Mouse (Mus musculus) naive thymus-derived CD4-positive, alpha-beta T cell, adult 2 months (primary cell): ENCODE results near the gene Plekha5.

Experiments used
- DNase-seq: peaks from one replicate; pipeline ENCODE4 v3.0.0-alpha.2; 2011; ENCODE audit warnings: low read depth

Plekha5 gene

DNA sequence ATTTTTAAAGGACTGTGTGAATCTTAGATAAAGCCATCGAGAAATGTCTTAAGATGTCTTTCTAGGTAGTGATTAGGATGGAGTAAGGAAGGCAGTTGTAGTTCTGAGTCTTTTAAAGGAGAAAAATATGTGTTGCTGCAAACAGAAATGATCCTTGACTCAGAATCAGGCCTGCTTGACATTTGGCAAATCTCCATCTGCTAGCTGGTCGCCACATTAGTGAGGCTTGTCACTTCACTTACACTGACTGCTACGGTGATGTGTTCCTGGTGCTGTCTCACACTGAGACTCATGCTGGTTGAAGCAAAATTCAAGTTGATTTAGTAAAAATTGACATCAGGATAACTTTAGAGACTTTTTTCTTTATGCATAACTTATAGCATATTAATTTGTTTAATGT is 32.0 kb downstream of the Plekha5 start:
- DNase-seq, result no peak

DNA sequence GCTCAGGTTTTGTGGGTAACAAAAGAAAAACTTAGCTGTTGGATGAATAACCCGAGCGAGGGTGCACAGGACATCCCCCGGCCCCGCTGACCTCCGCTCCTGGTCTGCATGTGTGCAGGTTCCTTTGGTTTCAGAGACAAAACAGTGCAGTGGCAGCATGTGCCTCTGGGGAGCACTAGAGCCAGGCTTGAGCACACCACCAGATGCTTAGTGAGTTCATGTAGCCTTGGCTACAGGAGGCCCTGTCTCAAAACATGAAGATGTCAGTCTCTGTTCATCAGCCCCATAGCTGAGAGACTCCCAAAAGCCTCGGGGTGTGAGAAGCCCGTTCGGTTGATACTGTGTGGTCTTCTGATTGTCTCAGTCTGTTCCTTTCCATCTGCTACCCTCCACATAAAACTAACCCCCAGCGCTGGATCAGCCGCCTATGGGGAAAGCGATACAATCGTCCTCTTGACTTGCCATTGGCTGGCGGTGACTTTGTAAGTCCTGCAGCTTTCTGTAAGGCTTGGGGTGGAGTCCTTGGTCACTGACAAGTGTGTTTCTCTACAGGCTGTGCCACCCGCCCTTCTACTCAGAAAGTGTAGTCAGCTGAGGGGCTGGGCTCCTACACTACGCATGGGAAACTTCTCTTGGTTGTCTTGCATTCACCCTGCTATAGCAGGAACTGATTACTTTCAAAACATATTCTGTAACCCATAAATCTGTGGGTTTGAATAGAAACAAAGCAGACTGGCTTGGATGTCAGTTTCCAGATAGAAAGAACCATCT is 32.7 kb downstream of the Plekha5 start:
- DNase-seq, result no peak

DNA sequence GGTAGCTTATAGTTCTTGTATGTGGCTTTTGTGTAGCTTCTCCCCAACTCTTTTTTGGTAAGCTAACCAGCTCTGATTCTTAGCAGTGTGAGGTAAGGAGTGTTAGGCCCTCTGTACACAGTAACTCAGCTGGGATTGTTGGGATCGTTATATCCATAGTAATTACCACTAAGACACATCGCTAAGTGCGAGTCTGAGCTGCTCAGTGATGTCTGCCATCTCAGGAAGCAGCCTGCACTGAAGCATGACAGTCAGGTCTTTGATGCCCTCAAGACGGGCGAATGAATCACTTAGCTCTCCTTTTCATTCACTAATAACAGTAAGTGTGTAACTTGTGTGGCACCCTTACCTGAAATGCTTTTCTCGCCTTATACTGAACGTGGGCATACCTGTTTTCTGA is 36.5 kb downstream of the Plekha5 start:
- DNase-seq, result no peak

- no peak for DNase-seq
These were observed 41.0 kb downstream of the Plekha5 start for GRCm38 (mm10) chr6:140464818-140465217.

DNA sequence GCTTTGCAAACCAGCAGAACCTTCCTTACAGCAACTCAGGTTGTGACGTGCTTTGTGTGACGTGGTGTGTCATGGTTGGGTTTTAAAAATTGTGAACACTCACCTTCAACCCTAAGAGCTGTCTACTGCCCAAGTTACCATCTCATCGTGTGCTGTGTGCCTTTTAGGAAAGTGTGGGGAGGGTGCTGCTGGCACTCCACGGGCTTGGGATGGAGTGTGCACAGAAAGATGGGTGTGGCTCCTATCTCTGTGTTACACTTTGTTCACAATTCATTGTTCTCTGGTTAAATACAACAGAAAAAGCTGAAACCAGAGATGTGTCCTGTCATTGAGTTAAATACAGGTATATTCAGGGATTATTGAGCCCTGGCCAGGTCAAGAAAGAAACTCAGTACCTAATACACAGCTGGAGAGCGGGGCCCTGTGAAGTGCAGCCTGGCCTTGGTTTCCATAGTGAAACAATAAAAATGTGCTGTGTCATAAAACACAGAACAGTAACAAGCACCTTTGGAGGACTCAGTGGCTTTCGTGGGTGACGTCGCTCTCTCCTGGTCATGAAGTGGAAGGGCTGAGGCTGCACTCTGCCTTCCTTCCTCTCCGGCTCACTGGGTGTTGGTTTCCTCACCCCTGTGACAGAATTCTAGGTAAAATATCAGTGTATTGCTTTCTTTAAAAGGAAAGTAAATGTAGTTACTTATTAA is 42.2 kb downstream of the Plekha5 start:
- no peak for DNase-seq

GRCm38 (mm10) chr6:140466841-140467240 is 43.0 kb downstream of the Plekha5 start:
- no peak for DNase-seq

DNA sequence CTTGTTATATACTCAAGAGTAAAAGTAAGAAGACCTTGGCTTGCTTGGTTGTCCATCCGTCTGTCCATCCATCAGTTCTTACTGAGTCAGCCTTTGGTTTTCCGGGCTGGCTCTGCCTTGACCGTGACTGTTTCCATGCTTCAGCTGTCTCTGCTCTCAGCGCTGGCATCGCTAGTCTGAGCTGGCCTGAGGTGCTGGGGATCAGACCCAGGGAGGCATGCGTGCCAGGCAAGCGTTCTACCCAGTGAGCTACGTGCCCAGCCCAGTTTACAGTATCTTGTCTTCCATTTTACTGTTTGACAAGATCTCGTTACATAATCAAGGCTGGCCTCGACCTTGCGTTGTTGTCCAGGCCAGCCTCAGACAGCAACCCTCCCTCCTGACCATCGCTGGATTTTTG is 44.0 kb downstream of the Plekha5 start:
- DNase-seq, result no peak

DNA sequence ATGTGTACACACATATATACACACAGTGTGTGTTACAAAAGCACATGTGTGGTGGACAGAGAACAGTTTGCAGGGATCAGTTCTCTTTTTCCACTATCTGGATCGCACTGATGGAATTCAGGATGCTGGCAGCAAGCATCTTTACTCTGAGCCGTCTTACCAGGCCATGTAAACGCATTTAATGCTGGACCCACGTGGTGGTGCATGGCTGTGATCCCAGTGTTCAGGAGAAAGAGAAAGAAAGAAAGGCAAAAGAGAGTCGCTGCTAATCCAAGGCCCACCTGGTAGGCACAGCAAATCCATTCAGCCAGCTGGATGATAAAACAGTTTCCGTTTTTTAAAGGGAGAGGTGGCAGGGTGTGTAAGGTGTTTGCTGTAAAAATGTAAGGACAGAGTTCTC is 45.9 kb downstream of the Plekha5 start:
- DNase-seq, result no peak

GRCm38 (mm10) chr6:140471751-140472150 is 47.9 kb downstream of the Plekha5 start:
- no peak for DNase-seq

GRCm38 (mm10) chr6:140472345-140472744 is 48.5 kb downstream of the Plekha5 start:
- peak; percentile 79 for DNase-seq

GRCm38 (mm10) chr6:140475393-140476087 is 51.7 kb downstream of the Plekha5 start:
- no peak for DNase-seq

GRCm38 (mm10) chr6:140476981-140477380 is 53.1 kb downstream of the Plekha5 start:
- DNase-seq, result no peak

GRCm38 (mm10) chr6:140478031-140478430 is 54.2 kb downstream of the Plekha5 start:
- no peak for DNase-seq

GRCm38 (mm10) chr6:140478943-140479342 is 55.1 kb downstream of the Plekha5 start:
- no peak for DNase-seq

- DNase-seq, result no peak
These were observed 56.7 kb downstream of the Plekha5 start for GRCm38 (mm10) chr6:140480425-140481081.

DNA sequence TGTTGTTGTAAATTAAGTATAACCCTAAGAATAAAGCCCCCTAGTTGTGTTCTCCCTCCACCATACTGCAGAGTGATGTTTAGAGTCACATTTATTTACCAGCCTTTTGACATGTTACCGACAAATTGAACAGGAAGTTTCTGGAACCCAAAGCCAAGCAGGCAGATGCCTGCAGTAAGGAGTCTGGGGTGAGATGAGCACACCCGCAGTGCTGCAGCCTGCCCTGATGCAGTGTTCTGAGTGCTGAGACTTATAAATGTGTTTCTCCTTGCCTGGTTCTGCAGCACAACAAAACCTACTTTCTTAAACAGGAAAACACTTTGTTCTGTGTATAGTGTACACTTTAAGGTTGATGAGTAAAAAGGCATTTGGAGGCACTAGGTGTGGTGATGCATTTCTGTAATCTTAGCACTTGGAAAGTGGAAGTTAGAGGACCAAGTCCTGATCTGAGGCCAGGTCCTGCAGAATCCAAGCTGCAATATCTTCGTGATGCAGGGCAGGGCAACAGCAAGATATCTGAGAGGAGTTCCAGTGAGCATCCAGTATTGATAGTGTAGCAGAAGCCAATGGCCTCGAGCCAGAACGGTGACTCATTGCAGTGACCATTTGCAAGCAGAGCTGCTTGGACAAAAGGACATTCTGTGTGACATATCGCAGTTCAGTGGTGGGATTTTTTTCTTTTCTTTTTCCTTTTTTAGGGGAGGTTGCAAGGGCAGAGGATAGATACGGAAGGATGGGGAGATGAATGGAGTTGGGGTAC is 58.0 kb downstream of the Plekha5 start:
- no peak for DNase-seq

DNA sequence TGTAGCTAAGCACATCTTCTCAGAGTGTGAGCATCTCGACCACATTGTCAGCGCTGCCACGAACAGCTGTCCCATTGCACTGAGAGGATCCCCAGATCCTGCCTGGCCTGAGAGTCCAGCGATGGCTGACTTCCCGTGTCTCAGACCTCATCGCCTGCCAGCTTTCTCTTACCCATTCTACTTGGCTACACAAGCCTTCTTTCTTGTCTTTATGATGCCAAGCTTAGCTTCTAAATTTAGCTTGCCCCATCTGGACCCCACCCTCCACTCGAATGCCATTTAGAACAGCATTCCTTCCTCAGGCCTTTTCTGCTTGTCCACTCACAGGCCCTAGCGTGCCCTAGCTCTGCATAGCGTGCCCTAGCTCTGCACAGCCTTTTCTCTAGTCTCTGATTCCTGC is 60.3 kb downstream of the Plekha5 start:
- no peak for DNase-seq

DNA sequence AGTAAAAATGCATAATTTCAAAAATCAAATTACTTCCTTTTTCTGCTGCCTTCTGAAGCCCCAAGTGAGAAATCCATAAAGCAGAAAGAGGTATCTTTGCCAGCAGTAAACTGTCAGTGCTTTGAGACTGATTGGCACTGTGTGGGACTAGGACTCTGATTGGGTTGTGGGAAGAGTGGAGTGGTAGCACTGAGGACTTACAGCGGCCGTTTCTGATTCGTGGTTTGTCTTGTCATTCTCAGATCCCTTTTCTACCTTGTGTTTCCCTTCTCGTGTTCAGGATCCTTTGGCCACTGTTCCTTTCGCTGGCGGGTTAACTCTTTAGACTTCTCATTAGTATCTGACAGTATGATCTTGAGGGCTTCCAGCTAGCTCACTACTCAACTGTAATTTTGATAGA is 61.8 kb downstream of the Plekha5 start:
- DNase-seq, result no peak

GRCm38 (mm10) chr6:140486685-140487084 is 62.8 kb downstream of the Plekha5 start:
- DNase-seq, result no peak

DNA sequence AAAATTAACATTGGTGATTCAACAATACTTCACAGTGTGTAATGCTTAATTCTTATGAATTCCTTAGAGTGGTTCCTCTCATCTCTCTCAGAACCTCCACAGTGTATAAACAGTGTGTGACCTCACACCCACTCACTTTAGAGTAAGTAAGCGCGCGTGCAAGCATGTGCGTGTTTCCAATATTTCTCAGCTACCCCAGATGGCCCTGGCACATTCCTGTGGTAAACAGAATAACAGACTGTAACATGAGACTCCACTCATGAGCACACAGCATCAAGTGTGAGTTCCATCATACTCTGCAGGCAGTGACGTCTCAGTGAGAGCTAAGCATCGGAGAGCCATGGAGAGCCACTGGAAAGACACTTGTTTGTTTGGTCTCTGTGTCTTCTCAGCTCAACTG is 63.6 kb downstream of the Plekha5 start:
- no peak for DNase-seq

GRCm38 (mm10) chr6:140488673-140489072 is 64.8 kb downstream of the Plekha5 start:
- no peak for DNase-seq

DNA sequence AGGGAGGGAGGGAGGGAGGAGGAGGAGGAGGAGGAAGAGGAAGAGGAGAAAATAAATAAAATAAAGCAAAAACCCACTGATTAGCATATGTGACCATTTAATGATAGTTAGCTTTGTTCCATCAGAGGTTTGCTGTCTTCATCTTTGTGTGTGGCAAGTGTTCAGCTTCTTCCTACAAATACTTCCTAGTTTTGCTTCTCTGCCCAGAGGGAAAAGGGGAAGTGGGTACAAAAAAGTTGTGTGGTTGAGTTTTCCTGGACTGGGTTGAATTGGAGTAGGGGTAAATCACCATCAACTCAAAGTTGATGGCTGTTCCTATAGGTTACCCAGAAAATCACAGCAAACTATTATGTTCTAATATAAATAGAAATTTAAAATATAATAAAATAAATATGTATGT is 65.7 kb downstream of the Plekha5 start:
- DNase-seq, result no peak
